Mouse (Mus musculus) layer of hippocampus, adult 18-20 months (tissue): ENCODE measurements around the gene Ccdc171. TPM values are rescaled to one million over a fixed set of nuclear protein-coding genes. Genes with fewer than 3 reads are reported as not detected.

Experiments used
- total RNA-seq, 2 experiments: library from RNA; stranded (reverse); gene quantifications; 2 replicates each; pipeline ENCODE4 v1.2.3; 2021

Gene Ccdc171
- total RNA-seq, 2 experiments from 2014 or later = 4.0 to 6.0 TPM

Other genes with a start within 250 kb of the Ccdc171 start
- gene Ttc39b, start 201.3 kb upstream of the Ccdc171 start, total RNA-seq = 10 to 100 TPM; 34.1 to 36.4 TPM
- gene Snapc3, start 107.8 kb upstream of the Ccdc171 start, total RNA-seq = 10 to 100 TPM; 37.5 to 39.9 TPM
- gene Psip1, start 39.1 kb upstream of the Ccdc171 start, total RNA-seq = 100 to 1,000 TPM; 204 to 211 TPM